Mouse (Mus musculus) ES-CJ7 (cell line): Measurements from ENCODE around the gene Maml3.

ENCODE experiments used
- DNase-seq: peaks from one replicate; pipeline ENCODE4 v3.0.0; 2011; ENCODE audit warnings: low read depth, low spot score

Gene Maml3

GRCm38 (mm10) chr3:52104636-52105151, at the start of gene Maml3:
Maml3 (minus strand) TSS chr3:52105076.
- DNase-seq = peak; percentile 86

GRCm38 (mm10) chr3:52151155-52151554, 46.3 kb upstream of the Maml3 start:
- DNase-seq = no peak

GRCm38 (mm10) chr3:52148301-52148700, 43.4 kb upstream of the Maml3 start:
- DNase-seq = no peak

GRCm38 (mm10) chr3:52144776-52145460, 40.0 kb upstream of the Maml3 start:
- DNase-seq = no peak

GRCm38 (mm10) chr3:52143017-52143416, 38.1 kb upstream of the Maml3 start:
- DNase-seq = no peak

GRCm38 (mm10) chr3:52140162-52140561, 35.3 kb upstream of the Maml3 start:
- DNase-seq = no peak

GRCm38 (mm10) chr3:52125421-52125820, 20.5 kb upstream of the Maml3 start:
- DNase-seq = no peak

- no peak for DNase-seq
Observed at GRCm38 (mm10) chr3:52120858-52121257, 16.0 kb upstream of the Maml3 start.

GRCm38 (mm10) chr3:52119216-52119615, 14.3 kb upstream of the Maml3 start:
- no peak for DNase-seq

GRCm38 (mm10) chr3:52115421-52115820, 10.5 kb upstream of the Maml3 start:
- no peak for DNase-seq

- no peak for DNase-seq
Observed at GRCm38 (mm10) chr3:52108027-52108426, 3.2 kb upstream of the Maml3 start.

- no peak for DNase-seq
Observed at GRCm38 (mm10) chr3:52105156-52105555, 280 bp upstream of the Maml3 start.

- no peak for DNase-seq
Observed at GRCm38 (mm10) chr3:52104208-52104607, 668 bp downstream of the Maml3 start.

GRCm38 (mm10) chr3:52103531-52104181, 1.2 kb downstream of the Maml3 start:
- DNase-seq = peak; percentile 21

GRCm38 (mm10) chr3:52102601-52103530, 2.0 kb downstream of the Maml3 start:
- DNase-seq = peak; percentile 93

GRCm38 (mm10) chr3:52101977-52102600, 2.8 kb downstream of the Maml3 start:
- peak; percentile 92 for DNase-seq

GRCm38 (mm10) chr3:52101401-52101976, 3.4 kb downstream of the Maml3 start:
- no peak for DNase-seq

- no peak for DNase-seq
Observed at GRCm38 (mm10) chr3:52100926-52101325, 4.0 kb downstream of the Maml3 start.

- no peak for DNase-seq
Observed at GRCm38 (mm10) chr3:52100306-52100705, 4.6 kb downstream of the Maml3 start.

- no peak for DNase-seq
Observed at GRCm38 (mm10) chr3:52099286-52099685, 5.6 kb downstream of the Maml3 start.

- DNase-seq = no peak
Observed at GRCm38 (mm10) chr3:52091261-52091797, 13.5 kb downstream of the Maml3 start.
